Mouse (Mus musculus): ENCODE measurements around the gene Xxylt1. TPM values are rescaled to one million over a fixed set of nuclear protein-coding genes. Genes with fewer than 3 reads are reported as not detected.

Xxylt1 gene
- total and polyA plus RNA-seq, 3 experiments: 4.0 to 7.4 (median 5.6) TPM

GRCm38 (mm10) chr16:31076436-31076835 is 4.8 kb downstream of the Xxylt1 start:
- Histone ChIP-seq H3K36me3 (replicated peaks) (peaks cover 59% of the 10 kb centered on the region), H3K4me1 (ENCODE audit: insufficient read depth, low read depth, low read length) (peaks cover 14% of the 10 kb centered on the region)
- ATAC-seq (ENCODE audit: extremely low read depth, insufficient number of reproducible peaks, low FRiP score, poor library complexity, severe bottlenecking): no peak

GRCm38 (mm10) chr16:31074324-31074908 is 6.8 kb downstream of the Xxylt1 start:
- DNase-seq (ENCODE audit: low spot score) (no peak), ATAC-seq (ENCODE audit: extremely low read depth, insufficient number of reproducible peaks, low FRiP score, poor library complexity, severe bottlenecking) (no peak)
- TF ChIP-seq TAL1 (conservative IDR thresholded peaks at IDR 0.05; ENCODE audit: low read depth, low read length) (no peak), CTCF (IDR thresholded peaks at IDR 0.05; ENCODE audit: low read depth, low read length) (no peak), GATA1 (IDR thresholded peaks at IDR 0.05; ENCODE audit: borderline replicate concordance, low read length) (no peak), POLR2AphosphoS5 (IDR thresholded peaks at IDR 0.05; ENCODE audit: insufficient replicate concordance, low read depth, low read length) (no peak), GATA2 (IDR thresholded peaks at IDR 0.05; ENCODE audit: borderline replicate concordance, low read depth, low read length) (no peak)
- peaks cover 2% of the 10 kb centered on the region; the same call in 1 of the 2 replicates for H3K4me1 ChIP-seq (ENCODE audit: insufficient read depth, low read depth, low read length)
- no peaks in the 10 kb centered on the region for H3K27me3 ChIP-seq (ENCODE audit: insufficient read depth, low read length)
- peaks cover 70% of the 10 kb centered on the region for H3K36me3 ChIP-seq (replicated peaks)
- H3K9me3 ChIP-seq (replicated peaks): no peaks in the 10 kb centered on the region
- H3K4me3 ChIP-seq (ENCODE audit: low read depth, low read length): no peak overlapping the region

More at GRCm38 (mm10) chr16:31076436-31076835, 4.8 kb downstream of the Xxylt1 start:
- no peak for DNase-seq (ENCODE audit: low spot score)
- Histone ChIP-seq H3K4me3 (ENCODE audit: low read depth, low read length) (no peak overlapping the region), H3K27me3 (ENCODE audit: insufficient read depth, low read length) (no peaks in the 10 kb centered on the region), H3K9me3 (replicated peaks) (no peaks in the 10 kb centered on the region)
- no peak for TF ChIP-seq GATA1 (IDR thresholded peaks at IDR 0.05; ENCODE audit: borderline replicate concordance, low read length)
- no peak for TF ChIP-seq CTCF (IDR thresholded peaks at IDR 0.05; ENCODE audit: low read depth, low read length)
- no peak for TF ChIP-seq GATA2 (IDR thresholded peaks at IDR 0.05; ENCODE audit: borderline replicate concordance, low read depth, low read length)
- TF ChIP-seq TAL1 (conservative IDR thresholded peaks at IDR 0.05; ENCODE audit: low read depth, low read length): no peak
- no peak for TF ChIP-seq POLR2AphosphoS5 (IDR thresholded peaks at IDR 0.05; ENCODE audit: insufficient replicate concordance, low read depth, low read length)

- Histone ChIP-seq H3K27me3 (ENCODE audit: insufficient read depth, low read length) (no peaks in the 10 kb centered on the region), H3K4me1 (ENCODE audit: insufficient read depth, low read depth, low read length) (peaks cover 8% of the 10 kb centered on the region), H3K36me3 (replicated peaks) (peaks cover 71% of the 10 kb centered on the region), H3K4me3 (ENCODE audit: low read depth, low read length) (no peak overlapping the region), H3K9me3 (replicated peaks) (no peaks in the 10 kb centered on the region)
- DNase-seq (ENCODE audit: low spot score) (no peak), ATAC-seq (ENCODE audit: extremely low read depth, insufficient number of reproducible peaks, low FRiP score, poor library complexity, severe bottlenecking) (no peak)
- TF ChIP-seq GATA1 (IDR thresholded peaks at IDR 0.05; ENCODE audit: borderline replicate concordance, low read length): no peak
These were observed 9.5 kb downstream of the Xxylt1 start for GRCm38 (mm10) chr16:31071731-31072130.

GRCm38 (mm10) chr16:31070358-31071133 is 10.7 kb downstream of the Xxylt1 start:
- H3K9me3 ChIP-seq (replicated peaks): no peaks in the 10 kb centered on the region
- no peak overlapping the region for H3K4me3 ChIP-seq (ENCODE audit: low read depth, low read length)
- peaks cover 65% of the 10 kb centered on the region for H3K36me3 ChIP-seq (replicated peaks)
- TF ChIP-seq GATA2 (IDR thresholded peaks at IDR 0.05; ENCODE audit: borderline replicate concordance, low read depth, low read length): no peak
- peak; percentile 60 for TF ChIP-seq CTCF (IDR thresholded peaks at IDR 0.05; ENCODE audit: low read depth, low read length)
- peak; percentile 50 for DNase-seq (ENCODE audit: low spot score)
- H3K27me3 ChIP-seq (ENCODE audit: insufficient read depth, low read length): no peaks in the 10 kb centered on the region
- H3K4me1 ChIP-seq (ENCODE audit: insufficient read depth, low read depth, low read length): peaks cover 14% of the 10 kb centered on the region
- ATAC-seq (ENCODE audit: extremely low read depth, insufficient number of reproducible peaks, low FRiP score, poor library complexity, severe bottlenecking): no peak; the same call in 1 of the 2 replicates

GRCm38 (mm10) chr16:31069211-31070166 is 11.7 kb downstream of the Xxylt1 start:
- ATAC-seq (ENCODE audit: extremely low read depth, insufficient number of reproducible peaks, low FRiP score, poor library complexity, severe bottlenecking) (no peak), DNase-seq (ENCODE audit: low spot score) (no peak)
- H3K9me3 ChIP-seq (replicated peaks): no peaks in the 10 kb centered on the region
- H3K4me1 ChIP-seq (ENCODE audit: insufficient read depth, low read depth, low read length): peaks cover 14% of the 10 kb centered on the region
- TF ChIP-seq CTCF (IDR thresholded peaks at IDR 0.05; ENCODE audit: low read depth, low read length): no peak
- TF ChIP-seq TAL1 (conservative IDR thresholded peaks at IDR 0.05; ENCODE audit: low read depth, low read length): no peak
- no peak for TF ChIP-seq POLR2AphosphoS5 (IDR thresholded peaks at IDR 0.05; ENCODE audit: insufficient replicate concordance, low read depth, low read length)
- TF ChIP-seq GATA2 (IDR thresholded peaks at IDR 0.05; ENCODE audit: borderline replicate concordance, low read depth, low read length): no peak
- no peak for TF ChIP-seq GATA1 (IDR thresholded peaks at IDR 0.05; ENCODE audit: borderline replicate concordance, low read length)
- H3K27me3 ChIP-seq (ENCODE audit: insufficient read depth, low read length): no peaks in the 10 kb centered on the region
- no peak overlapping the region for H3K4me3 ChIP-seq (ENCODE audit: low read depth, low read length)
- peaks cover 60% of the 10 kb centered on the region for H3K36me3 ChIP-seq (replicated peaks)

- Histone ChIP-seq H3K9me3 (replicated peaks) (no peaks in the 10 kb centered on the region), H3K27me3 (ENCODE audit: insufficient read depth, low read length) (no peaks in the 10 kb centered on the region), H3K4me3 (ENCODE audit: low read depth, low read length) (no peak overlapping the region), H3K36me3 (replicated peaks) (peaks cover 62% of the 10 kb centered on the region), H3K4me1 (ENCODE audit: insufficient read depth, low read depth, low read length) (peaks cover 14% of the 10 kb centered on the region)
- ATAC-seq (ENCODE audit: extremely low read depth, insufficient number of reproducible peaks, low FRiP score, poor library complexity, severe bottlenecking) (no peak), DNase-seq (ENCODE audit: low spot score) (no peak)
- no peak for TF ChIP-seq POLR2AphosphoS5 (IDR thresholded peaks at IDR 0.05; ENCODE audit: insufficient replicate concordance, low read depth, low read length)
- TF ChIP-seq GATA1 (IDR thresholded peaks at IDR 0.05; ENCODE audit: borderline replicate concordance, low read length): no peak
- TF ChIP-seq GATA2 (IDR thresholded peaks at IDR 0.05; ENCODE audit: borderline replicate concordance, low read depth, low read length): no peak
- TF ChIP-seq TAL1 (conservative IDR thresholded peaks at IDR 0.05; ENCODE audit: low read depth, low read length): no peak
- TF ChIP-seq CTCF (IDR thresholded peaks at IDR 0.05; ENCODE audit: low read depth, low read length): no peak
These were observed 13.0 kb downstream of the Xxylt1 start for GRCm38 (mm10) chr16:31068280-31068679.

Measured in G1E (cell line).